ENCODE assay signal across 11 mouse cellular contexts in the genomic region with DNA sequence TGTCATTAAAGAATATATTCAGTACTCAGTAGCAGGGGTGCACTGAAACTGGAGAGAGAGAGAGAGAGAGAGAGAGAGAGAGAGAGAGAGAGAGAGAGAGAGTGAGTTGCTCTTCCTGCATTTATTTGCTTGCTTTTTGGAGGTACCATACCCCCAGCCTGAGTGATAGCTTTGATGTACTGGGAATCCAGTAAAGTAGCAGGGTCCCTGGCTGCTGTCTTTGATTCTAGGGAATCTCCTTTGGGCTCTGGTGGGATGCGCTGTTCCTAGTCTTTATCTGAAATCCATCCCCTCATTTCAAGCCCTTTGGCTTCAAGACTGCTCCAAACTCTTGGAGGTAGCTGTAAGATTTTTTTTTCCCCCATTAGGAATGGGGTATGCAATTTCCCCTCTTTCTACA.
DNase-seq lines count a peak whose midpoint lies in the region; ATAC-seq and TF ChIP-seq lines count a peak whose summit lies in the region.
"Had no signal": no experiment of that assay in that cellular context is flagged by ENCODE, and none has a peak within 500 bp of the region (broad histone marks: within the 10 kb centered on the region; RNA-seq: fewer than 3 reads in every experiment).

No protein-coding gene starts in this region.

- peak overlapping the region; percentile 96 for H3K4me2 ChIP-seq in embryonic facial prominence, embryonic 14.5 days (ENCODE audit: low read depth, low read length)
- H3K4me2 ChIP-seq in hindbrain, postnatal 0 days (ENCODE audit: low read depth, low read length) = peak overlapping the region; percentile 75
- H3K4me2 ChIP-seq in midbrain, postnatal 0 days (ENCODE audit: low read depth, low read length, poor library complexity, severe bottlenecking) = peak overlapping the region; percentile 99

- H3K9me3 ChIP-seq in embryonic facial prominence, embryonic 14.5 days (ENCODE audit: control insufficient read depth, low read length) = no peaks in the 10 kb centered on the region
- no peaks in the 10 kb centered on the region for H3K9me3 ChIP-seq in hindbrain, postnatal 0 days (ENCODE audit: low read length)
- H3K9me3 ChIP-seq in midbrain, postnatal 0 days (ENCODE audit: low read length) = no peaks in the 10 kb centered on the region

- no peak for TF ChIP-seq CTCF in hindbrain, postnatal 0 days (IDR thresholded peaks at IDR 0.05; ENCODE audit: low read depth)
- no peak for TF ChIP-seq CTCF in midbrain, postnatal 0 days (IDR thresholded peaks at IDR 0.05)

- DNase-seq in heart, adult 11 months = peak; percentile 70
- DNase-seq in heart, adult 9 months (ENCODE audit: low spot score in 2 of 2) = no peak
- no peak for DNase-seq in embryonic facial prominence, embryonic 14.5 days (ENCODE audit: low spot score)
- DNase-seq in hindbrain, postnatal 0 days (ENCODE audit: low spot score) = no peak
- no peak for DNase-seq in midbrain, postnatal 0 days (ENCODE audit: low spot score)
- no peak for DNase-seq in layer of hippocampus, postnatal 14 days (ENCODE audit: low spot score in 2 of 2)
- no peak for DNase-seq in ovary, postnatal 10 days (ENCODE audit: low spot score)
- no peak for DNase-seq in kidney, postnatal 4 days
- DNase-seq: heart, adult 18-20 months; right cerebral cortex, postnatal 14 days had no signal

- H3K27me3 ChIP-seq in embryonic facial prominence, embryonic 14.5 days (replicated peaks; ENCODE audit: control insufficient read depth, insufficient read depth, low read length) = peaks cover 12% of the 10 kb centered on the region
- H3K27me3 ChIP-seq in hindbrain, postnatal 0 days (ENCODE audit: insufficient read depth, low read length) = peaks cover 25% of the 10 kb centered on the region
- no peaks in the 10 kb centered on the region for H3K27me3 ChIP-seq in midbrain, postnatal 0 days (ENCODE audit: insufficient read depth, low read length)

- no peaks in the 10 kb centered on the region for H3K36me3 ChIP-seq in embryonic facial prominence, embryonic 14.5 days (ENCODE audit: control insufficient read depth, insufficient read depth, low read length)
- no peaks in the 10 kb centered on the region for H3K36me3 ChIP-seq in hindbrain, postnatal 0 days (ENCODE audit: insufficient read depth, low read length)
- H3K36me3 ChIP-seq in midbrain, postnatal 0 days (ENCODE audit: insufficient read depth, low read length) = no peaks in the 10 kb centered on the region

- peaks cover 47% of the 10 kb centered on the region for H3K4me1 ChIP-seq in embryonic facial prominence, embryonic 14.5 days (ENCODE audit: control insufficient read depth, insufficient read depth, low read length)
- H3K4me1 ChIP-seq in hindbrain, postnatal 0 days (ENCODE audit: insufficient read depth, low read length) = no peaks in the 10 kb centered on the region
- H3K4me1 ChIP-seq in midbrain, postnatal 0 days (ENCODE audit: insufficient read depth, low read length) = peaks cover 2% of the 10 kb centered on the region; the same call in 1 of the 2 replicates

- peak overlapping the region; percentile 99 for H3K9ac ChIP-seq in embryonic facial prominence, embryonic 14.5 days (ENCODE audit: low read depth, low read length)
- peak overlapping the region; percentile 14; the same call in 1 of the 2 replicates for H3K9ac ChIP-seq in hindbrain, postnatal 0 days (replicated peaks; ENCODE audit: low read length)
- peak overlapping the region; percentile 100 for H3K9ac ChIP-seq in midbrain, postnatal 0 days (replicated peaks; ENCODE audit: low read length, poor library complexity, severe bottlenecking)
- H3K9ac ChIP-seq: liver, embryonic 14.5 days had no signal

- 40% methylated on average over 1 of the region's 1 CpGs for WGBS in embryonic facial prominence, embryonic 14.5 days
- WGBS in hindbrain, postnatal 0 days = 44% methylated on average over 1 of the region's 1 CpGs
- 39% methylated on average over 1 of the region's 1 CpGs for WGBS in midbrain, postnatal 0 days

- peak overlapping the region; percentile 92 for H3K4me3 ChIP-seq in embryonic facial prominence, embryonic 14.5 days (ENCODE audit: low read depth, low read length)
- no peak overlapping the region for H3K4me3 ChIP-seq in hindbrain, postnatal 0 days (ENCODE audit: low read length)
- peak overlapping the region; percentile 91; the same call in 1 of the 2 replicates for H3K4me3 ChIP-seq in midbrain, postnatal 0 days (ENCODE audit: low read depth, low read length)

- ATAC-seq in embryonic facial prominence, embryonic 14.5 days (ENCODE audit: low read depth) = no peak
- ATAC-seq in hindbrain, postnatal 0 days = no peak
- no peak for ATAC-seq in midbrain, postnatal 0 days (ENCODE audit: low FRiP score)

- H3K27ac ChIP-seq in embryonic facial prominence, embryonic 14.5 days (replicated peaks; ENCODE audit: low read depth, low read length) = peak overlapping the region; percentile 99
- H3K27ac ChIP-seq in hindbrain, postnatal 0 days = no peak overlapping the region
- peak overlapping the region; percentile 100 for H3K27ac ChIP-seq in midbrain, postnatal 0 days (ENCODE audit: low read depth, low read length)
- H3K27ac ChIP-seq: liver, embryonic 14.5 days had no signal

Comparison
In these comparisons a context has a peak if more than half of its experiments do, and no peak if none do; other contexts are left out.
1. H3K9ac ChIP-seq: peak in every context shown above with its lines; median percentile 100 in midbrain, postnatal 0 days; 99 in embryonic facial prominence, embryonic 14.5 days; 14 in hindbrain, postnatal 0 days.